Mouse (Mus musculus) megakaryocyte-erythroid progenitor cell, adult 5-6 weeks (primary cell): ENCODE measurements around the gene Srgap3. TPM values are rescaled to one million over a fixed set of nuclear protein-coding genes. Genes with fewer than 3 reads are reported as not detected.

Experiments used
- ATAC-seq: replicated peaks from 2 replicates; pipeline ENCODE4 v1.8.0; 2016; ENCODE audit warnings: mild to moderate bottlenecking, inconsistent platforms; ENCODE audit not compliant: severe bottlenecking, poor library complexity, low FRiP score, low TSS enrichment
- total RNA-seq, 2 experiments: library from RNA; stranded (forward) in 1 of 2; stranded (reverse) in 1 of 2; fragments of 200-1000, 215-1000 nt in 1 of 2; fragments of >200 nt in 1 of 2; fragmentation: Nextera tagmentation in 1 of 2; gene quantifications; 2 replicates each; pipeline ENCODE4 v1.2.3; 2014 to 2017

Srgap3 gene
- total RNA-seq, 2 experiments from 2014 or later: 0.75 to 2.3 TPM

DNA sequence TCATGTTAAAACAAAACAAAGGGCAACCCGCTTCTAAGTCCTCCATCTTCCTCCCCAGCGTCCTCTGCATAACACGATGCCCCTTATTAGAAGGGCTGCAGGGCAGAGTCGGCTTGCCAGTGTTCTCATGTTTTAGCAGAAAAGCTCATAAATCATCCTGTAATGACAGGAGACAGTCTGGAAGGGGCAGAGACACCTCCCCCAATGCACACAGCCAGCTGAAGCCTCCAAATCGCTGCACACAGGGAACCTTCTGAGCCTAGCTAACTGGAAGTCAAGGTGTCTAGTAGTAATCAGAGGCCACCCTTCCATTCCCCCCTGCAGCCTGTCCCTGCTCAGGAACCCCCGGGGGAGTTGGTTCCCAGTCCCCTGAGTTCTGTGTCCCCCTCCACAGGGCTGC is 113.3 kb downstream of the Srgap3 start:
- ATAC-seq: no peak

- no peak for ATAC-seq
Measured at GRCm38 (mm10) chr6:112829196-112829595, 117.9 kb downstream of the Srgap3 start.

GRCm38 (mm10) chr6:112828420-112828819 is 118.6 kb downstream of the Srgap3 start:
- ATAC-seq: no peak

GRCm38 (mm10) chr6:112825657-112826056 is 121.4 kb downstream of the Srgap3 start:
- ATAC-seq: no peak; the same call in 1 of the 2 replicates

- ATAC-seq: no peak
Measured at GRCm38 (mm10) chr6:112823096-112823495, 124.0 kb downstream of the Srgap3 start.

GRCm38 (mm10) chr6:112820298-112820992 is 126.6 kb downstream of the Srgap3 start:
- ATAC-seq: no peak

DNA sequence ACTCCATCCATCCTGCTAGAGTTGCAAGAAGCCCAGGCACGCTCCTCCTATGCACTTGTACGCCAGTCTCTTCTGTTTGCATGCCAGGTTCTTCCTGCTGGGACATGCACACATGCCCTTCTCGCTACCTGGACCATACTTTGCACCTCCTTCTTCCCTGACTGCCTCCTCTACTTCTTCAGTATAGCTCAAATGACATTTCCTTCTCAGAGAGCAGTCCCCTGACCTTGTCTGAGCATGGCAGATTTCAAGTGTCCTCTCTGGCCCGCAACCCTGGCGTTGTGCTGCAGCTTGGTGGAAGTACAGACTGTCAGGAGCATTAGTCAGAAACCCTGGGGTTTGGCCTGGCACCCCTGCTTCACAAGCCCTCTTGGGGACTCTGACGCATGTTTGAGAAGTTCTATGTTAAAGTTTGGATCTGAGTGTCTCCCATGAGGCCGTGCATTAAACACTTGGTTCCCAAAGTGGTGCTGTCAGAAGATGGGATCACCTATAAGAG is 128.6 kb downstream of the Srgap3 start:
- ATAC-seq: no peak

DNA sequence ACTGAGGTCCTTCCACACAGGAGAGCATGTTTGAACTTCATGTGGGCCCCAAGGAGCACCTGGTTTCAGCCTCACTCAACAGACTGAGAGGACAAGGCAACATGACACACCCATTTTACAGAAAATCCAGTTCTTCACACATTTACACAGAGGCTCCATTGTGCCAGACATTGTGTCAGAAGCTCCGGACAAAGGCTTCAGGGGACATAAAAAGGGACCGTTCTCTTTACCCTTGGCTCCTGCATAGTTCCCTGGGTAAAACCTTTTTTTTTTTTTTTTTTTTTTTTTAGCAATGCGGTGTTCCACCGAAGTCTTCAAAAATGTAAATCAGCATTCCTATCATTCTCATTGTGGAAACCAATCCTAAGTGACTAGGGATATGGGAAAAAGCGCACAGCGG is 131.5 kb downstream of the Srgap3 start:
- no peak for ATAC-seq

GRCm38 (mm10) chr6:112814525-112815086 is 132.5 kb downstream of the Srgap3 start:
- no peak for ATAC-seq

GRCm38 (mm10) chr6:112812884-112813283 is 134.2 kb downstream of the Srgap3 start:
- no peak for ATAC-seq

DNA sequence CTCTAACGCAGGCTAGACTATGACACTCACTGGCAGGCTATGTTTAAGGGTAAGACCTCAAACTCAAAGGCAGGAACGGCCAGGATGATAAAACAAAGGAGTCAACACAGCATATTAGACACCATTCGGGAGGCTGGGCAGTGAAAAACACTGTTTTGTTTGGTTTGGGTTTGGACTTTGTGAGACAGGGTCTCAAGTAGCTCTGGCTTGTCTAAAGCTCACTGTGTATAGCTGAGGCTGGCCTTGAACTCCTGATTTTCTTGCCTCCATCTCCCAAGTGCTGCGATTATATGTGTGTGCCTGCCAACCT is 136.6 kb downstream of the Srgap3 start:
- no peak for ATAC-seq

DNA sequence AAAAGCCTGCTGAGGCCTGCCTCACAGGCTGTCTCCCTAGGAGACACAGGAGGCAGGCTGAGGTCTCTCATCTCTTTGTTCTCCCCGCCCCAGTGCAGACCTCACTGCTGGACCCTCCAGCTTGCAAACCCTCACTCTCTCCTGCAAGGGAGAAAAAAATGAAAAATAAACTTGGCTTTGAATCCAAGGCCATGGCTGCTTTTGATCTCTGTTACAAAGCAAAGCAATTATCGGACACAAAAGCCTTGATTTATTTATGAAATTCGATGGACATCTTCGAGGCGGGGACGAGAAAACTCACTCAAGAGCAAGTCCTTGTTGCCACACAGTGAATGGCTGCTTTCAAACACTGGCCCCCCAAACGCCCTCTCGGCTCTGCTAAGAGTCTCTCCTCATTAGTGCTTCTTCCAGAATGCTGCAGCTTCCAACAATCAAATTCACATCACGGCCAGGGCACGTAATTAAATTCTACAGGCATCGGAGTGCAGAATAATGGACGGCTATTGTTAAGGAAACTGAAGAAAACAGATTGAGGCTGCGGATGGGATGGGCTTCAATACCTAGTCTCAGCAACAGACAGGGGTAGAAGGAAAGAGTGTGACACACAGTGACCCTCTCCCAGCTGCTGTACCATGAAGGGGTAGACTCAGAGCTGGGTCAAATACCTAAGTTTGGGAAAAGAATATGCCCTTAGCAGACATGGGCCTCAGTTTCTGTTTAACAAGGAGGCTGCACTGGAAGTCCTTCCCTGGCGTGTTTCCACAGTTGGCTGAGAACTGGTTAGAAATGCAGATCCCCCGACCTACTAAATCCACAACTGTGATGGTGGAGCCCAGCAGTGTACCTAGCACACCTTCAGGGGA is 137.2 kb downstream of the Srgap3 start:
- ATAC-seq: no peak

GRCm38 (mm10) chr6:112808738-112809137 is 138.3 kb downstream of the Srgap3 start:
- ATAC-seq: no peak

DNA sequence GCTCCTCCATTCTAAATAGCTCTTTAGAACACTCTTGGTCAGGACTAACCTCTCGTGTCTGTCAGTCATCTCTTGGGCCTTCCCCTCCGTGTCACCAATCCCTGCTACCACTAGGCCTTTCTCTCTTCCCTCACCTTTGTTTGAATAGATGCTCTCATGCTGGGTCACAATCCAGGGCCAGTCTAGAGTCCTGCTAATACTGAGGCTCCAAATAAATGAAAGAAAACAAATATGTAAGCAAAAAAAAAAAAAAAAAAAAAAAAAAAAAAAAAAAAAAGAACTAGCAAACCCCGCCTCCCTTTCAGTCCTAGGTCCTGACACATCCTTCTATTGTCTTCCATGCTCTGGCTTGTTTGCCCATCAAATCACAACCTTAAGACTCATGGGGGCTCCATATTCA is 145.1 kb downstream of the Srgap3 start:
- ATAC-seq: no peak

DNA sequence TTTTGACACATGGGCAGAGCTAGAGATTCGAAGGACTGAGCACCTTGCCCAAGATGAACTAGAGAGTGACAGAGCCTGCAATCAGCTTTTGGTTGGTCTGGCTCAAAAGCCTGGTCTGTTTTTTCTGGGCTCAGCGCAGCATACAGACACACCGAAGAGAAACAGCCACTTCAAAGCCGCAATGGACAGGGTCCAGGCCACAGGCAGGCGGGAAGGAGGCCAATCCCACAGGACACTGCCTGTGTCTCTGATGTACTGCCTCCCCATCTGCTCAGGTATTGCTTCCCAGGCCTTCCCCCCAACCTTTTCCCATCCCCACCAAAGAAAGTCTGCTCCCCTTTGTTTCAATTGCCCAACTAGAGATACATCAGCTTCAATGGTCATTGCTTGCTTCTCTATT is 148.7 kb downstream of the Srgap3 start:
- ATAC-seq: no peak

DNA sequence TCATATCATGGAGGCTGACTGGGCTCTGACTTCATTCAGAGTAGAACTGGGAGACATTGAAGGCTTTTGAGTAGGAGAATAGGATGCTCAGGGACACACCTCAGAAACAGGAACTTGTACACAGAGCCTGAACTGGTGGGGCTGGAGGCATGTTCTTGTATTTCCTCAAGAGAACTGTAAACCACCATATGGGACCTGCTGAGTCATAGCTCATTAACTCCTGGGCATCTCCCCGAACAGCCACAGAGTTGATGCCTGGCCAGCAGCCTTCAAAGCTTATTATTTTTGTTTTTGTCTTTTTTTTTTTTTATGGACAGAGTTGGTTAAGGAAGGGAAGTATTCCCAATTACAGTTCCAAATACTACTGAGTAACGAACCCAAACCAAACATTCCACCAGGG is 150.5 kb downstream of the Srgap3 start:
- ATAC-seq: no peak

- ATAC-seq: no peak
Measured at GRCm38 (mm10) chr6:112793887-112794286, 153.2 kb downstream of the Srgap3 start.

GRCm38 (mm10) chr6:112789901-112790300 is 157.2 kb downstream of the Srgap3 start:
- no peak for ATAC-seq

DNA sequence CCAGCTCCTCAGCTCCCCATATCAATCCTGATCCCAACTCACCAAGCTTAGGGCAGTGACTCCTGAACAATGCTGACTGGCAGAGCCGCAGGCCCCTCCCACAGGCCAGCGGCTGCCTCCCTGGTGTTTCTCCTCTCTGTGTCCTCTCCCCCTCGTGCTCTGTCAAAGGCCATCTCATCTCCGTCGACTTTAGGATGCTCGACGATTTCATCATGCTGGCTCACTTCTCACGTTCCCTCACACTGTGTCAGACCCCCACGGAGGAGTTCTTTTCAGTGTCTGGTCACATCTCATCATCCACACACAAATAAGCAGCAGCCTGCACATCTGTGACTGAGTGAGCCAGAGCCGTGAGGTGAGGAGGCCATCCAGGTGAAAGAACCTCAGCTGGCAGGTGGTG is 158.4 kb downstream of the Srgap3 start:
- no peak for ATAC-seq

- no peak for ATAC-seq
Measured at GRCm38 (mm10) chr6:112788174-112788573, 158.9 kb downstream of the Srgap3 start.
